In the genomic region with DNA sequence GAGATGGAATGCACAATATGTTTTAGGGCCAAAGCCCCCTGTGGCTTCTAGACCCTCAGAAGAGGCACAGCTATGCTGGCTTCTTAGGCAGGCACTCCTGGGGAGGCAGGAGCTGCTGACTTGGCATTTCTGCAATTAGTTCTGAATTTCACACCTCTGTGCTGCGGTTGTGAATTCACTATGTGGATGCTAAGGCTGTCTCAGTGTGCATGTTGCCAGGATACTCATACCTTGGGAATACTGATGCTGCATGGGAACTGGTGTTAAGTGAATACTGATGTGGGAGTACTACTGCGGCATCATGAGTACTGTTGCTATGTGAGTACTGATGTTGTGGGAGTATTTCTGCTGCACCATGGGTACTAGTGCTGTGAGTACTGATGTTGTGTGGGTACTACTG, we compare ENCODE assay signal across 15 mouse cellular contexts. TPM values are rescaled to one million over a fixed set of nuclear protein-coding genes. Genes with fewer than 3 reads are reported as not detected.
DNase-seq lines count a peak whose midpoint lies in the region; ATAC-seq and TF ChIP-seq lines count a peak whose summit lies in the region.
"Had no signal": no experiment of that assay in that cellular context is flagged by ENCODE, and none has a peak within 500 bp of the region (broad histone marks: within the 10 kb centered on the region; RNA-seq: fewer than 3 reads in every experiment).

No protein-coding gene starts in this region.

- WGBS in midbrain, embryonic 14.5 days: 80% methylated on average over 2 of the region's 2 CpGs
- 67% methylated on average over 2 of the region's 2 CpGs for WGBS in midbrain, postnatal 0 days
- WGBS in embryonic facial prominence, embryonic 15.5 days: 66% methylated on average over 2 of the region's 2 CpGs
- 81% methylated on average over 2 of the region's 2 CpGs for WGBS in hindbrain, embryonic 11.5 days

- no peak overlapping the region for H3K9ac ChIP-seq in midbrain, embryonic 14.5 days (replicated peaks; ENCODE audit: low read length)
- no peak overlapping the region for H3K9ac ChIP-seq in midbrain, postnatal 0 days (replicated peaks; ENCODE audit: low read length, poor library complexity, severe bottlenecking)
- H3K9ac ChIP-seq in embryonic facial prominence, embryonic 15.5 days: no peak overlapping the region
- no peak overlapping the region for H3K9ac ChIP-seq in hindbrain, embryonic 11.5 days (ENCODE audit: low read depth, low read length)

- H3K27ac ChIP-seq in midbrain, embryonic 14.5 days (replicated peaks; ENCODE audit: low read depth, low read length): peak overlapping the region; percentile 26; the same call in 1 of the 2 replicates
- H3K27ac ChIP-seq in midbrain, postnatal 0 days (ENCODE audit: low read depth, low read length): no peak overlapping the region
- 0 out of 2 replicates have a peak overlapping the region, but pooled peaks have one; percentile 4 for H3K27ac ChIP-seq in embryonic facial prominence, embryonic 15.5 days (replicated peaks)
- peak overlapping the region; percentile 47; the same call in 1 of the 2 replicates for H3K27ac ChIP-seq in hindbrain, embryonic 11.5 days (ENCODE audit: low read depth, low read length)

- H3K4me3 ChIP-seq in midbrain, embryonic 14.5 days (replicated peaks; ENCODE audit: low read depth, low read length): no peak overlapping the region
- H3K4me3 ChIP-seq in midbrain, postnatal 0 days (ENCODE audit: low read depth, low read length): no peak overlapping the region
- no peak overlapping the region for H3K4me3 ChIP-seq in embryonic facial prominence, embryonic 15.5 days (replicated peaks)
- no peak overlapping the region for H3K4me3 ChIP-seq in hindbrain, embryonic 11.5 days (ENCODE audit: low read depth, low read length)

- H3K27me3 ChIP-seq in midbrain, embryonic 14.5 days (ENCODE audit: control insufficient read depth, insufficient read depth, low read length): no peaks in the 10 kb centered on the region
- no peaks in the 10 kb centered on the region for H3K27me3 ChIP-seq in midbrain, postnatal 0 days (ENCODE audit: insufficient read depth, low read length)
- H3K27me3 ChIP-seq in embryonic facial prominence, embryonic 15.5 days: no peaks in the 10 kb centered on the region
- no peaks in the 10 kb centered on the region for H3K27me3 ChIP-seq in hindbrain, embryonic 11.5 days (ENCODE audit: control insufficient read depth, insufficient read depth, low read length)

- H3K36me3 ChIP-seq in midbrain, embryonic 14.5 days (ENCODE audit: control insufficient read depth, insufficient read depth, low read length): 0 out of 2 replicates have a peak, but pooled peaks cover 5% of the 10 kb centered on the region
- no peaks in the 10 kb centered on the region for H3K36me3 ChIP-seq in midbrain, postnatal 0 days (ENCODE audit: insufficient read depth, low read length)
- no peaks in the 10 kb centered on the region for H3K36me3 ChIP-seq in embryonic facial prominence, embryonic 15.5 days
- H3K36me3 ChIP-seq in hindbrain, embryonic 11.5 days (ENCODE audit: control insufficient read depth, insufficient read depth, low read length): no peaks in the 10 kb centered on the region

- no peak for TF ChIP-seq CTCF in midbrain, postnatal 0 days (IDR thresholded peaks at IDR 0.05)

- ATAC-seq in midbrain, embryonic 14.5 days (ENCODE audit: low FRiP score, low TSS enrichment): no peak
- no peak for ATAC-seq in midbrain, postnatal 0 days (ENCODE audit: low FRiP score)
- ATAC-seq in embryonic facial prominence, embryonic 15.5 days (ENCODE audit: insufficient number of reproducible peaks, low FRiP score, low TSS enrichment, low read depth): no peak
- ATAC-seq in hindbrain, embryonic 11.5 days (ENCODE audit: low FRiP score): no peak
- no peak for ATAC-seq in megakaryocyte, adult 5-6 weeks (ENCODE audit: poor library complexity, severe bottlenecking)
- ATAC-seq: intestine, postnatal 0 days had no signal

- DNase-seq in midbrain, embryonic 14.5 days: no peak
- no peak for DNase-seq in midbrain, postnatal 0 days (ENCODE audit: low spot score)
- peak; percentile 6 for DNase-seq in hindbrain, embryonic 11.5 days (ENCODE audit: low spot score)
- no peak for DNase-seq in adrenal gland, adult 2 months
- no peak for DNase-seq in cerebellum, adult 9-10 months
- DNase-seq: adrenal gland, postnatal 10 days; cerebellum, postnatal 36 days; gastrocnemius, postnatal 10 days; kidney, postnatal 25 days; layer of hippocampus, postnatal 36 days; liver; thymus, postnatal 4 days had no signal

- H3K4me1 ChIP-seq in midbrain, embryonic 14.5 days (ENCODE audit: control insufficient read depth, insufficient read depth, low read length): peaks cover 30% of the 10 kb centered on the region
- H3K4me1 ChIP-seq in midbrain, postnatal 0 days (ENCODE audit: insufficient read depth, low read length): 0 out of 2 replicates have a peak, but pooled peaks cover 3% of the 10 kb centered on the region
- H3K4me1 ChIP-seq in embryonic facial prominence, embryonic 15.5 days: peaks cover 53% of the 10 kb centered on the region
- H3K4me1 ChIP-seq in hindbrain, embryonic 11.5 days (replicated peaks; ENCODE audit: control insufficient read depth, insufficient read depth, low read length): peaks cover 32% of the 10 kb centered on the region

- no peak overlapping the region for H3K4me2 ChIP-seq in midbrain, embryonic 14.5 days (ENCODE audit: low read length)
- H3K4me2 ChIP-seq in midbrain, postnatal 0 days (ENCODE audit: low read depth, low read length, poor library complexity, severe bottlenecking): no peak overlapping the region
- H3K4me2 ChIP-seq in embryonic facial prominence, embryonic 15.5 days (replicated peaks): no peak overlapping the region
- H3K4me2 ChIP-seq in hindbrain, embryonic 11.5 days (replicated peaks; ENCODE audit: low read depth, low read length): no peak overlapping the region

- no peaks in the 10 kb centered on the region for H3K9me3 ChIP-seq in midbrain, embryonic 14.5 days (ENCODE audit: control insufficient read depth, low read length)
- no peaks in the 10 kb centered on the region for H3K9me3 ChIP-seq in midbrain, postnatal 0 days (ENCODE audit: low read length)
- H3K9me3 ChIP-seq in embryonic facial prominence, embryonic 15.5 days (replicated peaks): no peaks in the 10 kb centered on the region
- H3K9me3 ChIP-seq in hindbrain, embryonic 11.5 days (ENCODE audit: control insufficient read depth, low read length): no peaks in the 10 kb centered on the region

RNA-seq across cellular contexts. Expression of gene Cdc42ep4, which starts 30.8 kb away (rescaled TPM):
- polyA plus RNA-seq in midbrain, embryonic 14.5 days (2014; fragmentation: Nextera tagmentation; extraction: Ambion mirVana): 45.4 and 49.5 TPM in 2 replicates
- total RNA-seq in midbrain, postnatal 0 days (2014; rRNA removed): 88.0 and 89.5 TPM in 2 replicates
- polyA plus RNA-seq in midbrain, postnatal 0 days (2015; fragmentation: Nextera tagmentation; extraction: Ambion mirVana): 60.3 and 63.2 TPM in 2 replicates
- 82.2 and 86.2 TPM in 2 replicates for polyA plus RNA-seq in embryonic facial prominence, embryonic 15.5 days (2015; fragmentation: Nextera tagmentation; extraction: Ambion mirVana)
- polyA plus RNA-seq in hindbrain, embryonic 11.5 days (2014; fragmentation: Nextera tagmentation; extraction: Ambion mirVana): 64.5 and 68.6 TPM in 2 replicates
- total RNA-seq in adrenal gland, adult 2 months (2021): 100 to 1,000 TPM in 1 of 2 experiments, 10 to 100 TPM in 1; 96.8 to 142 TPM
- 155 and 228 TPM in 2 replicates for polyA plus RNA-seq in adrenal gland, adult 2 months (2012; rRNA removed)
- 14.0 and 20.1 TPM in 2 replicates for total RNA-seq in megakaryocyte, adult 5-6 weeks (2015)
- 26.9 and 27.8 TPM in 2 replicates for total RNA-seq in megakaryocyte, adult 5-6 weeks (2017)
